Mouse (Mus musculus): ENCODE measurements around the gene Rp2. TPM values are rescaled to one million over a fixed set of nuclear protein-coding genes. Genes with fewer than 3 reads are reported as not detected.
"Not testable (repeated sequence)": the region's sequence is repeated elsewhere in the genome, so short reads cannot be mapped to it uniquely, and the experiment has no call there.

The Rp2 gene
- total and polyA plus RNA-seq, 2 experiments, result 2.3 to 10.9 TPM

DNA sequence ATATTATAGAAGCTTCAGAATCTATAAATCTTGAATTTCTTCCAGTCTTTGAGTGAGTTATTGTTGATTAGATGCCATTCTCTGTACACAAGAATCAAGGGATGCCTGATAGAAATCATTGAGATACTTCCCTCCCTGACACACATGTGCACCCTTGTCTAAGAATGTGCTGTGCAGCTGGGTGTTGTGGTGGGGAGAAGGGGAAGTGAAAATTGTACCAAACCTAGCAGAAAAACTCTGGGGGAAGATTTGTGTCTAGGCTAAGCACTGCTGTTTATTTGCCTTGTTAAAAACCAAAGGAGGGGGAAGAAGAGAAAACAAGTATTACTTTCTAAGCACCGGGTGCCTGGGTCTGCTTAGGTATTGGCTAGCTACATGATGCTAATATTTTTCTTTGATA is 9.0 kb upstream of the Rp2 start:
- DNase-seq (ENCODE audit: extremely low read depth, low read depth, low spot score), result no peak
- H3K4me1 ChIP-seq (ENCODE audit: control insufficient read depth, insufficient read depth, low read length), result no peaks in the 10 kb centered on the region
- no peaks in the 10 kb centered on the region for H3K27me3 ChIP-seq (ENCODE audit: control insufficient read depth, insufficient read depth, low read length)
- H3K79me2 ChIP-seq (ENCODE audit: control insufficient read depth, insufficient read depth, low read length), result no peaks in the 10 kb centered on the region
- H3K27ac ChIP-seq (replicated peaks; ENCODE audit: insufficient read depth, low read depth, low read length), result no peak overlapping the region
- H3K4me3 ChIP-seq (ENCODE audit: insufficient read depth, low read depth, low read length), result no peak overlapping the region
- 86% methylated on average over 1 of the region's 1 CpGs for WGBS
- H3K9ac ChIP-seq (ENCODE audit: low read depth, low read length), result no peak overlapping the region
- H3K36me3 ChIP-seq (ENCODE audit: control insufficient read depth, insufficient read depth, low read length), result no peaks in the 10 kb centered on the region
- no peak for TF ChIP-seq POLR2A (IDR thresholded peaks at IDR 0.05; ENCODE audit: extremely low read depth, insufficient read depth, low read length)
- TF ChIP-seq CTCF (IDR thresholded peaks at IDR 0.05; ENCODE audit: low read depth, low read length), result no peak

DNA sequence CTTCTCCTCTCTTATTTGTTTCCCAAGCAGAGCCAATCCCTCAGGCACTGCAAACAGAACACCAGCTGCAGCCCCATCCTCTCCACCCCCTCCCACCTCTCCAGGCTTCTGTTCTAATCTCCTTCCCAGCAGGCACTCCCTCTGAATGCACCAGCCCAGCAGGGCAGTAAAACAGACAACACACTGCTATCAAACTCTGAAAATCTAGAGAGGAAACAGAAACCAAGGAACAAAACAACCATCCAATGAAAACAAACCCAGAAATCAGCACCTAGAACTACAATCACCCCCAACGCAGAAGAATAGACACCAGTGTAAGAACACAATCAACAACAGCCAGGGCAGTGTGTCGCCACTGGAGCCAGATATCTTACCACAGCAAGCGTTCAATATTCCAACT is 8.0 kb upstream of the Rp2 start:
- no peak overlapping the region for H3K4me3 ChIP-seq (ENCODE audit: insufficient read depth, low read depth, low read length)
- H3K9ac ChIP-seq (ENCODE audit: low read depth, low read length), result no peak overlapping the region
- no peaks in the 10 kb centered on the region for H3K27me3 ChIP-seq (ENCODE audit: control insufficient read depth, insufficient read depth, low read length)
- H3K79me2 ChIP-seq (ENCODE audit: control insufficient read depth, insufficient read depth, low read length), result no peaks in the 10 kb centered on the region
- no peaks in the 10 kb centered on the region for H3K36me3 ChIP-seq (ENCODE audit: control insufficient read depth, insufficient read depth, low read length)
- TF ChIP-seq CTCF (IDR thresholded peaks at IDR 0.05; ENCODE audit: low read depth, low read length) (no peak), POLR2A (IDR thresholded peaks at IDR 0.05; ENCODE audit: extremely low read depth, insufficient read depth, low read length) (no peak)
- no peaks in the 10 kb centered on the region for H3K4me1 ChIP-seq (ENCODE audit: control insufficient read depth, insufficient read depth, low read length)
- H3K27ac ChIP-seq (replicated peaks; ENCODE audit: insufficient read depth, low read depth, low read length), result no peak overlapping the region
- no peak for DNase-seq (ENCODE audit: extremely low read depth, low read depth, low spot score)
- WGBS, result 62% methylated on average over 3 of the region's 3 CpGs

DNA sequence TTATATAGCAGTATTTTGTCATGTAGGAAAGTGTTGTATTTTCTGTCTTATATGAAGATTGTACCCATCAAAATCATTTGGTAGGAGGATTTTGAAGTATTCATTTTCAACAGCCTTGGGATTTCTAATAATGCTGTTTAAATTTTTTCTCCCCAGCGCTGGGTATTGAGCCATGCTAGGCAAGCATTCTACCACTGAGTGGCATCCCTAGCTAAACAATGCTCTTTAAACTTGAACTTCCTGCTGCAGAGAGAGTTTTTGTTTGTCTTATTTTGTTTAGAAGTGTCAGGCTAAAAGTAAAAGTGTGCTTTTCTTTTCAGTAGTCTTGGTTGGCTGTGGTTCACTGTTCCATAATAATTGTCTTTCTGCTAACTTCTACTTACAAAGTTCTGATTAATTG is 1.8 kb downstream of the Rp2 start:
- 35% methylated on average over 1 of the region's 1 CpGs for WGBS
- TF ChIP-seq POLR2A (IDR thresholded peaks at IDR 0.05; ENCODE audit: extremely low read depth, insufficient read depth, low read length), result no peak
- no peak for TF ChIP-seq CTCF (IDR thresholded peaks at IDR 0.05; ENCODE audit: low read depth, low read length)
- H3K79me2 ChIP-seq (ENCODE audit: control insufficient read depth, insufficient read depth, low read length), result no peaks in the 10 kb centered on the region; the same call in 1 of the 2 replicates
- no peak overlapping the region for H3K27ac ChIP-seq (replicated peaks; ENCODE audit: insufficient read depth, low read depth, low read length)
- H3K4me1 ChIP-seq (ENCODE audit: control insufficient read depth, insufficient read depth, low read length), result no peaks in the 10 kb centered on the region; the same call in 1 of the 2 replicates
- H3K36me3 ChIP-seq (ENCODE audit: control insufficient read depth, insufficient read depth, low read length), result no peaks in the 10 kb centered on the region
- no peak overlapping the region for H3K4me3 ChIP-seq (ENCODE audit: insufficient read depth, low read depth, low read length)
- DNase-seq (ENCODE audit: extremely low read depth, low read depth, low spot score), result no peak
- H3K27me3 ChIP-seq (ENCODE audit: control insufficient read depth, insufficient read depth, low read length), result no peaks in the 10 kb centered on the region
- H3K9ac ChIP-seq (ENCODE audit: low read depth, low read length), result no peak overlapping the region

DNA sequence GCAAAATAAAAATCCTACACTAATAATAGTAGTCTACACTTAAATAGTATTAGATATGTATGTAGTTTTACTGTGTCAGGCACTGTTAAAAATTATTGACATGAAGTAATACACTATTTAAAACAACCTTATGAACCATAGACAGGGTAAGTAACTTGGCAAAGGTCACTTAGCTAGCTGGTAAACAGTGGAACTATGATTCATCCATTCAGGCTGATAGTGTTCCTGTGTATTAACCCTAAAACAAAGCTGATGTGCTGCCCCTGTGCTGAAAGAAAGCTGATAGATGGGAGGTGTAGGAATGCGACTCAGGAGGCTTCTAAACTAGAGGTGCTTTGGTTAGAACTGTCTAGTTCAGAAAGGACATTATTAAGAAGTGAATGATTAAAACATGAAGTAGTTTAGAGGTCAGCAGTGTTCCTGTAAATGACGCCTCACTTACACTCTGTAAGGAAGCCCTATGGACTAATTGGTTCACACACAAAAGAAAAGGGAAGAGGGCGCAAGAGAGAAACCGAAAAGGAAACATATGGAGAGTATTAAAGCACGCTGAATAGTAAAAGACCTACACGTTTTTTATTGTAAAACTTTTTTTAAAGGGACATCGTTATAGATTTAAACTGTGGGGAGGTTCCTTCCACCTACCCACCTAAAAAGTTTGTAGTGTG is 15.2 kb downstream of the Rp2 start:
- Histone ChIP-seq H3K27me3 (ENCODE audit: control insufficient read depth, insufficient read depth, low read length) (no peaks in the 10 kb centered on the region), H3K4me3 (ENCODE audit: insufficient read depth, low read depth, low read length) (no peak overlapping the region), H3K36me3 (ENCODE audit: control insufficient read depth, insufficient read depth, low read length) (no peaks in the 10 kb centered on the region), H3K27ac (replicated peaks; ENCODE audit: insufficient read depth, low read depth, low read length) (no peak overlapping the region), H3K79me2 (ENCODE audit: control insufficient read depth, insufficient read depth, low read length) (no peaks in the 10 kb centered on the region), H3K4me1 (ENCODE audit: control insufficient read depth, insufficient read depth, low read length) (no peaks in the 10 kb centered on the region), H3K9ac (ENCODE audit: low read depth, low read length) (no peak overlapping the region)
- no peak for TF ChIP-seq CTCF (IDR thresholded peaks at IDR 0.05; ENCODE audit: low read depth, low read length)
- no peak for TF ChIP-seq POLR2A (IDR thresholded peaks at IDR 0.05; ENCODE audit: extremely low read depth, insufficient read depth, low read length)
- DNase-seq (ENCODE audit: extremely low read depth, low read depth, low spot score), result no peak
- 90% methylated on average over 7 of the region's 7 CpGs for WGBS

DNA sequence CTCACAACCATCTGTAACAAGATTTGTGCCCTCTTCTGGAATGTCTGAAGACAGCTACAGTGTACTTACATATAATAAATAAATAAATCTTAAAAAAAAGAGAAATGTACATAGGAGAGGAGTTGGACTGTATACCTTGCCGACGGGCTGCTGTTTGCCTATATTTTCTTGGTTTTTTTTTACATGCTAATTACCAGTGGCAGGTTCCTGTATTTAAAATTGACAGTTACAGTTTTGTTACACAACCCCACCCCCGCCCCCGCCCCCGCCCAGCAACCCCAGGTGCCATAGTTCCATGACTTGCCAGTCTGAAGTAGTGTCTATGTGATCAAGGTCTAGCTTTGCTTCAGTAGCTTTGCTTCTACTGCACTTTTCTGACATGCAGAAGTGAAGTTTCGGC is 18.0 kb downstream of the Rp2 start:
- Histone ChIP-seq H3K4me3 (ENCODE audit: insufficient read depth, low read depth, low read length) (no peak overlapping the region), H3K9ac (ENCODE audit: low read depth, low read length) (no peak overlapping the region), H3K27me3 (ENCODE audit: control insufficient read depth, insufficient read depth, low read length) (no peaks in the 10 kb centered on the region), H3K79me2 (ENCODE audit: control insufficient read depth, insufficient read depth, low read length) (no peaks in the 10 kb centered on the region), H3K4me1 (ENCODE audit: control insufficient read depth, insufficient read depth, low read length) (no peaks in the 10 kb centered on the region), H3K27ac (replicated peaks; ENCODE audit: insufficient read depth, low read depth, low read length) (no peak overlapping the region), H3K36me3 (ENCODE audit: control insufficient read depth, insufficient read depth, low read length) (no peaks in the 10 kb centered on the region)
- TF ChIP-seq POLR2A (IDR thresholded peaks at IDR 0.05; ENCODE audit: extremely low read depth, insufficient read depth, low read length) (no peak), CTCF (IDR thresholded peaks at IDR 0.05; ENCODE audit: low read depth, low read length) (no peak)
- WGBS, result 95% methylated on average over 6 of the region's 6 CpGs
- no peak for DNase-seq (ENCODE audit: extremely low read depth, low read depth, low spot score)

DNA sequence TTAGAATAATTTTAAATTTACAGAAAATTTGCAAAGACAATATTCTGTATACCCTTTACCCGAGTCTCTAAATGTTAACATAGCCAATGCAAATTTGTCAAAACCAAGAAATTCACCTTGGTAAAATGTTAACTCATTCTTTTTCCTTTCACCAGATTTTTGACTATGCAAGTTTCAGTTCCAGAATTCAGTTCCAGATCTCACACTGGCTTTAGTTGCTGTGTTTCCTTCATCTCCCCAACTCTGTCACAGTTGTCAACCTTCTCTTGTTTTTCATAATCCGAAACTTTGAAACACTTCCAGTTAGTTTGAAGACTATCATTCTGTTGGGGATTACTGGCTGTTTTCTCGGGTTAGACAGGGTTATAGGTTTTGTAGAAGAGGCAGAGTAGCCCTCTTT is 22.7 kb downstream of the Rp2 start:
- Histone ChIP-seq H3K36me3 (ENCODE audit: control insufficient read depth, insufficient read depth, low read length) (no peaks in the 10 kb centered on the region), H3K79me2 (ENCODE audit: control insufficient read depth, insufficient read depth, low read length) (no peaks in the 10 kb centered on the region), H3K9ac (ENCODE audit: low read depth, low read length) (no peak overlapping the region), H3K4me1 (ENCODE audit: control insufficient read depth, insufficient read depth, low read length) (no peaks in the 10 kb centered on the region), H3K27ac (replicated peaks; ENCODE audit: insufficient read depth, low read depth, low read length) (no peak overlapping the region), H3K27me3 (ENCODE audit: control insufficient read depth, insufficient read depth, low read length) (no peaks in the 10 kb centered on the region), H3K4me3 (ENCODE audit: insufficient read depth, low read depth, low read length) (no peak overlapping the region)
- no peak for TF ChIP-seq CTCF (IDR thresholded peaks at IDR 0.05; ENCODE audit: low read depth, low read length)
- TF ChIP-seq POLR2A (IDR thresholded peaks at IDR 0.05; ENCODE audit: extremely low read depth, insufficient read depth, low read length), result no peak
- WGBS, result 82% methylated on average over 3 of the region's 3 CpGs
- no peak for DNase-seq (ENCODE audit: extremely low read depth, low read depth, low spot score)

DNA sequence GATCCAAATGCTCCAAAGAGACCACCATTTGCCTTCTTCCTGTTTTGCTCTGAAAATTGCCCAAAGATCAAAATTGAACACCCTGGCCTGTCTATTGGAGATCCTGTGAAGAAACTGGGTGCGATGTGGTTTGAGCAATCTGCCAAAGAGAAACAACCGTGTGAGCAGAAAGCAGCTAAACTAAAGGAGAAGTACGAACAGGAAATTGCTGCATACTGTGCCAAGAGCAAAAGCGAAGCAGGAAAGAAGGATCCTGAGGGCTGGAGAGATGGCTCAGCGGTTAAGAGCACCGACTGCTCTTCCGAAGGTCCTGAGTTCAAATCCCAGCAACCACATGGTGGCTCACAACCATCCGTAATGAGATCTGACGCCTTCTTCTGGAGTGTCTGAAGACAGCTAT is 27.7 kb downstream of the Rp2 start:
- 82% methylated on average over 9 of the region's 9 CpGs for WGBS
- not testable (repeated sequence) for H3K27me3 ChIP-seq (ENCODE audit: control insufficient read depth, insufficient read depth, low read length); H3K9ac ChIP-seq (ENCODE audit: low read depth, low read length); H3K27ac ChIP-seq (replicated peaks; ENCODE audit: insufficient read depth, low read depth, low read length); H3K36me3 ChIP-seq (ENCODE audit: control insufficient read depth, insufficient read depth, low read length); H3K79me2 ChIP-seq (ENCODE audit: control insufficient read depth, insufficient read depth, low read length); H3K4me1 ChIP-seq (ENCODE audit: control insufficient read depth, insufficient read depth, low read length); H3K4me3 ChIP-seq (ENCODE audit: insufficient read depth, low read depth, low read length)
- peak; percentile 4 for DNase-seq (ENCODE audit: extremely low read depth, low read depth, low spot score)
